Mouse (Mus musculus): ENCODE data around the gene Golga1. TPM values are rescaled to one million over a fixed set of nuclear protein-coding genes. Genes with fewer than 3 reads are reported as not detected.

Golga1 gene
- polyA plus RNA-seq, 1 experiment from 2014 or later, result 38.2 TPM

Other genes with a start within 250 kb of the Golga1 start
- gene Nr6a1, start 137.9 kb downstream of the Golga1 start, polyA plus RNA-seq (2015; fragmentation: Nextera tagmentation; extraction: Ambion mirVana), result 1.6 and 1.8 TPM in 2 replicates
- gene Olfml2a, start 133.6 kb downstream of the Golga1 start, polyA plus RNA-seq (2015; fragmentation: Nextera tagmentation; extraction: Ambion mirVana), result 3.6 and 4.6 TPM in 2 replicates
- gene Wdr38, start 68.1 kb downstream of the Golga1 start, polyA plus RNA-seq (2015; fragmentation: Nextera tagmentation; extraction: Ambion mirVana), result 1.8 and 1.9 TPM in 2 replicates
- gene Arpc5l, start 60.2 kb downstream of the Golga1 start, polyA plus RNA-seq (2015; fragmentation: Nextera tagmentation; extraction: Ambion mirVana), result 129 and 136 TPM in 2 replicates
- 523 and 527 TPM in 2 replicates for gene Rpl35, start 59.9 kb downstream of the Golga1 start, polyA plus RNA-seq (2015; fragmentation: Nextera tagmentation; extraction: Ambion mirVana)
- gene Scai, start 125.2 kb upstream of the Golga1 start, polyA plus RNA-seq (2015; fragmentation: Nextera tagmentation; extraction: Ambion mirVana), result 18.6 and 21.2 TPM in 2 replicates
- gene Ppp6c, start 160.9 kb upstream of the Golga1 start, polyA plus RNA-seq (2015; fragmentation: Nextera tagmentation; extraction: Ambion mirVana), result 66.1 and 68.8 TPM in 2 replicates

Data from midbrain, embryonic 15.5 days (tissue).